Mouse (Mus musculus) spleen, postnatal 14 days (tissue): ENCODE data around the gene Mtss1l.

Experiments used
- DNase-seq, 2 experiments: peaks; one replicate each; pipeline ENCODE4 v3.0.0; 2021 to 2022; ENCODE audit warnings: low spot score in 2 of 2

The Mtss1l gene

DNA sequence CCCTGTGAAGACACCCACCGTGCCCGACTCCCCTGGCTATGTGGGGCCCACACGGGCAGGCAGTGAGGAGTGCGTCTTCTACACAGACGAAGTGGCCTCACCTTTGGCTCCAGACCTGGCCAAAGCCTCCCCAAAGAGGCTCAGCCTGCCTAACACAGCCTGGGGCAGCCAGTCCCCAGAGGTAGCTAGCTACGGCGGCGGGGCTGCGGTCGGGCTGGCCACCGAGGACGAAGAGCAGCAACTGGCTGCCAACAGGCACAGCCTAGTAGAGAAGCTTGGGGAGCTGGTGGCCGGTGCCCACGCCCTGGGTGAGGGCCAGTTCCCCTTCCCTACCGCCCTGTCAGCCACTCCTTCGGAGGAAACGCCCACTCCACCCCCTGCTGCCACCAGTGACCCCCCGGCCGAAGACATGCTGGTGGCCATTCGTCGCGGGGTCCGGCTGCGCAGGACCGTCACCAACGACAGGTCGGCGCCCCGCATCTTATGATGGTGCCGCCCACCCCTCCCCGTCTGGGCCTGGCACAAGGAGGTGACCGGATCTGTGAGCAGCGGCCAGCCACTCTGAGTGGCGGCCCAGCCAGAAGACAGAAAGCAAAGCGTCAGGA, 17.4 kb downstream of the Mtss1l start:
- DNase-seq: no peak

DNA sequence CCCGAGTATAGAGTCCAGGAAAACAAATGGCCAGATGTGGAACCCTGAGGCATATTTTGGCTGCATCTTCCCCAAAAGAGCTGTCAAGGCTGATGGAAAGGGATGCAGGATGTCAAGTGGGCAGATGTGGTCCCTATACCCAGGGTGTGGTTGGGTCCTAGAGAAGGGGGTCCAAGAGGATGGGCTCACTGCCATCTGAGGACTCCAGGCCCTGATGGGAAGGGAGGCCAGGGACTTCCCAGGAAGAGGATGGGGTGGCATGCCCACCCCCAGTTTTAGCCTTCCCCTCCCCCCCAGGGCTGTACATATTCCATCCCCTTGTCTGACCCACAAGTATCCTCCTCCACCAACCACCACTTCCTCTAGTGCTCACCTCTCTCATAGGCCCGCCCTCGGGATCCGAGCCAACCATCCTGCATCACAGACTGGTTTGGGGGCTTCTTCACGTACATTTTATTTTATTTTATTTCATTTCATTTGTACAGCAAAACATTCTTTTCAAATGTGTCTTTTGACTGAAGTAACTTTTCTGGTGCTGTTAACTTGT, 19.4 kb downstream of the Mtss1l start:
- DNase-seq: no peak

DNA sequence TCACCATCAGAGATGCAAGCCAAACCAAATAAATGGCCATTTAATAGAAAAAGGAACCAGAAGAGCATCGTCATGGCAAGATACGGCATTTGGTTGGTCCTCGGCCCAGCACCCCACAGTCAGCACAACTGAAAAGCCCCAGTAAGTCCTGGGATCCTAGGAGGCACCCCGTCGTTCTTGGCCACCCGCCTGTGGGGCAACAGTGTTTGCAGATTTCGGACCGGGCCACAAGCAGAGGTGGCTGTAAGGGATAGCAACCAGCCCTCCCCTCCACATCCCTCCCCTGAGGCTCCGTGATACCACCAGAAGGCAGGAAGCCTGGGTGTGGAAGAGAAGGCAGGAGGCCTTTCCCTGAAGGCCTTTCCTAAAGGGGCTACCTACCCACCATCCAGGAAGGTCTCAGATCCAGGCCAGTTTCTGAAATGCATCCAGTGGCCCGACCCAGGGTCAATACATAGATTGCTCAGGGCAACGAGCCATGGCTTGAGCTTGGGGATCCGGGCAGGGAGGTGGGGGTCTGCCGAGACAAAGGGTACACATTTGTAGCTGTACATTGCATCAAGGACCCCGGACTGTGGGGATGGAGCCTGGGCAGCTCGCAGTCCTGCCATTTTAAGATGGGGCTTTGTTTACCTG, 20.7 kb downstream of the Mtss1l start:
- DNase-seq: no peak

DNA sequence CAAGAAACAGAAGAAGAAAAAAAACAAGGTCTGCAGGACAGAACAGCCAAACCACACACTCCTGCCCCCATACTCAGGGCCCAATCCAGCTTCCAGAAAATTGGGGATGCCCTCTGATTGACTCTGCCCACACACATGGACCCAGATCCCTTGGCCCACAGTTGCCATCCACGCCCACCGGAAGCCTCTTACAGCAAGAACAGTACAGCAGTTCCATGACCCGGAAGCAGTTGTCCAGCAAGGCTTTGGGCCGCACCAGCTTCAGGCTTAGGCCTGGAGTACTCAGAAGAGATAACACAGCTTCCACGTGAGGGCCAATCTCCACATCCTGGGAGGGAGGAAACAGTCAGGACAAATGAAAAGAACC, 21.2 kb downstream of the Mtss1l start:
- no peak for DNase-seq

DNA sequence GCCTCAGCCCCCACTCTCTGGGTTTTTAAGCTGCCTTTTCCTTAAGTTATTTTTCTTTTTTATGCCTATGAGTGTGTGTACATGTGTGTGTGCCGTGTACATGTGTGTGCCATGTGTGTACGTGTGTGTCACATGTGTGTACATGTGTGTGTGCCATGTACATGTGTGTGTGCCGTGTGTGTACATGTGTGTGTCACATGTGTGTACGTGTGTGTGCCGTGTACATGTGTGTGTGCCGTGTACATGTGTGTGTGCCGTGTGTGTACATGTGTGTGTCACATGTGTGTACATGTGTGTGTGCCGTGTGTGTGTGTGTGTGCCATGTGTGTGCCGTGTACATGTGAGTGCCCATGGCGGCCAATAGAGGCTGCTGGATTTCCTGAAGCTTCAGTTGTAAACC, 23.9 kb downstream of the Mtss1l start:
- no peak for DNase-seq

DNA sequence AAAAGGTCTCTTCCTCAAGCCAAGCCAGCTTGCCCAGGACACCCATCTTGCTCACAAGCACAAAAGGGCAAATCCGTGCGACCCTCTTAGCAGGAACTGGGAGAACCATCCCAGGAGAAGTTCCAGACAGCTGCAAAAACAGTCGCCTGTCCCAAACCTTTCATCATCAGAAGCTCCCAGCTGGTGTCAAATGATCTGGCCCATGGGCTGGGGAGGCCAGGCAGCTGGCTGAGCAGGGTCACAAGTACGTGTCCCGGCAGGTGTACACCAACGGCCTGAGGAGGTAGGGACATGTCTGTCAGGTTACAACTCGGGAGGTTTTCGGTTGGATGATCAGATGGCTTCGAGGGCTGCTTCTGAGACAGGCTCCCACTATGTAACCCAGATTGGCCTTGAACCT, 25.4 kb downstream of the Mtss1l start:
- DNase-seq: no peak

DNA sequence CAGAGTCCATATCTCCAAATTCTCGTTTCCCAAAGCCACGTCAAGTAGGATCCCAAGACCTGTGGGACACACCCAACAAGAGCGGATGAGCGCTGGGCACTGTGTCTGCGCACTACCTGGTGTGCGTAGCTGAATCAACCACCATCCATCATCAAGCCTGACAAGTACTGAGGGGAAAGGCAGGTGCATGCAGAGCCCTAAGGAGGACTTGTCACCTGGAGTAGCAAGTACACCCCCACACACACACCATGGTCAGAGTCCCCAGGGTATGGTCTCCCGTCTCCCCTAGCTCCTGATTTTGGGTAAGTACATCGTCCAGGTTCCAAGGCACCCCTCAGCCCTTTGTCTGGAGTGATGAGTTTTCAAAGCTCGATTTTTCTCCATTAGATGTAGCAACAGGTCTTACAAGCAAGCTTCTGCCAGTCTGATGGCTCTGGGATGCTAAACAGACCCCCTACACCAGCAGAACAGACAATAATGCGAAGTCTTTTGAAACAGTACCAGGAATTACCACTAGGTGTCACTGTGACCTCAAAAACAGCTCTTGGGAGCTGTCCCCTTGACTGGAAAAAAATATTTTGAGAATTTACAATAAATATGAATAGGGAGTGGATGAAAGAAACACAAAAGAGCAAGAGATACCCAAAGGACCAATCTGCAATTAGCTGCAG, 28.4 kb downstream of the Mtss1l start:
- DNase-seq: no peak

DNA sequence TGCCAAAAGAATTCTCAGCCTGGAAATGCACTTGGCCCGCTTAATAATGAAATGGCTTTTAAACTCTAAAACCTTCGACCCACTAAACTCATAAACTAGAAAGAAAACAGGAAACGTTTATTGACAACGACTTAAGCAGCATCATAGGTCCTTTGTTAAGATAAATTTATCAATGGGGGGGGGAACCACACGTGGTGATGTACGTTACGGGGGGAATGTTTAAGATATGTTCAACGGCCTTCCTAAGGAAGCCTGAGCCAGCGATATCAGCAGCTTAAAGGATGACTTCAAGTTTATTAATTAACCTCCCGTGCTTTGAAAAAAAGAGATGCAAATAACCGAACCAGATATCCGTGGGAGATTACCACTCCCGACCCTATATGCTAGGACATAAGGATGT, 29.0 kb downstream of the Mtss1l start:
- no peak for DNase-seq

DNA sequence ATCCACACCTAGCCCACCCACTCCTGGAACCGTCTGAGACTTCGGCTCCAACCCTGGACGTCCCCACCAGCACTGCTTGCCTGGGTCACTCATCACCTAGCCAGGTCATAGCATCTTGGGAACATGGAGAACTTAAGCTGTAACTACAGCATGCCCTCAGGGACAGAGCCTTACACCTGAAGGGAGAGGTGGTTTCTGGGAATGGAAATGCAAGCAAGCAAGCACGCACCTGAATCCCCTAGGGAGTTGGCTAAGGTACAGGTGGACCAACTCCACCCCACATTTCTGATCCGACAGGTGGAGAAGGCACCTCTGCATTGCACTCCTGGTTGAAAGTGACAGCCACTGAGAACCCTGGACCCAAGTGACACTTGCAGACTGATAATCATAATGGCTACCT, 30.2 kb downstream of the Mtss1l start:
- no peak for DNase-seq

DNA sequence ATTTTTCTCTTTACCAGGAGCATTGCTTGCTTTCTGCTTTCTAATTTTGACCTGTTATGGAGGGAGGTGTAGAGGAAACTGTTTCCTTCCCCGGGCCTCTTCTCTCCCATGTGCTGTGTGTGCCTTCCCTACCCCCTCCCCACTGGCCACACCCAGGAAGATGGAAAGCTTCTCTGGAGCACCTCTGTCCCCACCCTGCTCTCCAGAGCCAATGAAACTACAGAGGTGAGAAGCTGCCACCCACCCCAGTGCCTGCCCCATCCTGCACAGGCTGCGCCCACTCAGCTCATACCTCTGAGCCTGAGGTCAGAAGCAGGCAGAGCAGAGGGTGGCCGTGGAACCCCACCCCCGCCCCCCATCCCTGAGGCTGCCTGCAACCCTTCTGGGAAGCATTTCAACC, 33.4 kb downstream of the Mtss1l start:
- no peak for DNase-seq

DNA sequence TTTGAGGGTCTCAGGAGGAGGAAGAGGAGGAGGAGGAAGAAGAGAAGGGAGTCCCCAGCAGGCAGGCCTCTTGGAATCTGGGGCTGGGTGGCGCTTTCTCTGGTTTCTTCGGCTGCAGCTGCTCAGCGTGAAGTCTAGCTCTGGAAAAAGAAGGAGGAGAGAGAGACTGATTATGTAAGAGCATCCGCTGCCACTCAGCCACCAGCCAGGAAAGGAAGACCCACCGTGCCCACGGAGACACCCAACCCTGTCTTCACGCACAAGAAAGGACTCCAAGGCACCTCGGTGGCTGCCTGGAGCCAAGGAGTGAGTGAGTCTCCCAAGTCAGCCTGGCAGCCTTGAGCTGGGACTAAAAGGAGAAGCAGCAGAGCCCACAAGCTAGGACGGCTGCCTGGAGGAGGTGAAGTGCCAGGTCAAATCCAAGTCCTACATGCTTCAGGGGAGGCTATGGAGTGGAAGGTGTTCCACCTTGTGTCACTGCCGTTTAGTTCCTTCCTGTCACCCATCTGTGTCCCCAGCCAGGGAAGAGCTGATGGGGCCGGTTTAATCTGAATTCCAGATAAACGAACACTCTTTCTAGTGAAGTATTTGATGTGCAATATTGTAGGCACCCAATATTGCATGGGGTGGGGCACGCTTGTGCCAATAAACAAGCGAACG, 34.4 kb downstream of the Mtss1l start:
- no peak for DNase-seq

DNA sequence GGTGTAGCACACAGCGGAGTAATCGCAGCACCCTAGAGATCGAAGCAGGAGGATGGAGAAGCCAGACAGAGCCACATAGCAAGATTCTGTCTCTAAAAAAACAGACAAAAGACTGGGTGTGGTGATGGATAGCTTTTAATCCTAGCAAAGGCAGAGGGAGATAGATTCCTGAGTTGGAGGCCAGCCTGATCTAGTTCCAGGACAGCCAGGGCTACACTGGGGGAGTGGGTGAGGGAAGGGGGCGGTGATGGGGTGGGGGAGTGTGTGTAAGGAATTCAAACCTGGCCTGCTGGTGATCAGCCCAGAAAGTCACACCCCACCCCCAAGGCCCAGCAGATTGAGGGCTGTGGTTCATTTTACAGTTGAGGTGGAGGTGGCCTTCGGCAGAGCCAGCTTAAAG, 34.9 kb downstream of the Mtss1l start:
- DNase-seq: no peak

DNA sequence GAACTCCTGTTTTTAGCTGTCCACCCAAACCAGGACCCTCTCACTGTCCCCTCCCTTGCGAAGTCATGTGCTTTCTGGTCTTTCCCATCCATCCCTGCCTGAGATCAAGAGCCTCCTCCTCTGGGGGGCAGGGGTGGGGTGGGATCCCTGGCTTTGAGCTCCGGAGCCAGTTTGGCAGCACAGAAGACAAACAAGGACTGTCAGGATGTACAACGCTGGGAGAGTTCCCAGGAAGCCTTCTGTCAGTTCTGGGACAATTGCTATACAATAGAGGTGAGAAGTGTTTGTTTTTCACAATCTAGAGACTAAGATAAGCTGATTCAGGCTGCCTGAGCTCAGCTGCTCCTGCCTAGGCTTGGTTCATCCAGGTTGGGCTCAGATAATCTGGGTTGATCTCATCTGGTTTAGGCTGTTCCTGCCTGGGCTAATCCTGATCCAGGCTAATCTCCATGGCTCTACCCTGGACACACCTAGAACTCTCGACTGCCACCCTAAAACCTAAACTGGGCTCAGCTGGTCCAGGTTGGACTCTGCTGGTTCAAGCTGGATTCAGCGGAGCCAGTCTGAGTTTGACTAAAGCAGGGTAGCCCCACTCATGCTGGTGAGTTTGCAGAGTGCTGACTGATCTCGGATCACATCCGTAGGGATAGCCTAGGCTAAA, 39.1 kb downstream of the Mtss1l start:
- DNase-seq: no peak

DNA sequence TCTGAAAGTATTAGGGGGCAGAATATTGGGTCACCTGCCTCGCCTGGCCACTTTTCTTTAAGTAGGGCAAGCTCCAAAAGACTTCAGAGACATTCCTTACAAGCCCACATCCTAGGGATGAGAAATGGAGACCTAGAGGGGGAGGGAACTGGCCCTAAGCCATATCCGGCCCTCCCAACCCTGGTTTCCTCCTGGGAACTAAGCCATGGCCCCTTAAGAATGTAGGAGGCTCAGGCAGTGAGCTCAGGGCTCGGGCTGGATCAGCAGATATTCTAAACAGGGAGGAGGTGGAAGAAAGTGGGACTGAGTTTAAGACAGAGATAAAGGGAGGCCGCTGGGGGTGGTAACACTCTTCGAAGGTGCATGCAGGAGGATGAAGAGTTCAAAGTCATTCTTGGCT, 39.9 kb downstream of the Mtss1l start:
- DNase-seq: no peak

DNA sequence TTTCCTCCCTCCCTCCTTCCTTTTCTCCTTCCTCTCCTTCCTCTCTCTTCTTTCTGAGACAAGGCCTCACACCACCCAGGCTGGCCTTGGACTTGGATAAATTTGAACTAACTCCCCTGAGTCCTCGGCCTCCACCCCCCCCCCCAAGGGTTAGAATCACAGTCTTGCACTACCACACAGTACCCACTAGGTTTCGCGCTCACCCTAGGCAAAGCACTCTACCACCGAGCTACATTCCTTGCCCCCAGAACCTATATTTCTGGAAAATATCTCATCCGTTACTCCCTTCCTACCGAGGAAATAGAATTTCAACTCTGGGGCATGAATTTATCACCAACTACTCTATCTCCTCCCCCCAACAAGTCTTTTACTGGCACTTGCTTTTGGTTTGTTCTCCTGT, 40.7 kb downstream of the Mtss1l start:
- DNase-seq: no peak

DNA sequence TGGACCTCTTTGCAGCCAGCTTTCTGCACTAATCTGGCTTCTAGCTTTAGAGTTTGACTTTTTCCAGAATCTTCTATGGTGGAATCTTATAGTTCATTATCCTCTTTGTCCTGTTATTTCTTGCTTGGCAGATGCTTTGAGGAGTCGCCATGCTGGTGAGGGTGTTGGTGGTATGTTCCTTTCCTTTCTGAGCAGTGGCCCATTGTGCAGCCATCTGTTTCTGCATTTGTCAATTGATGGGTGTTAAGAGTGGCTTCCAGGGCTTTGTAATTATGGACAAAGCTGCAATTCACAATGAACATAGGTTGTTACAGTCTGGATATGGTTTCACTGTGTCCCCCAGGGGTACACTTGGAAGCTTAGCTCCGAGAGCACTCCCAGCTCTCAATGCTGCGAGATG, 43.4 kb downstream of the Mtss1l start:
- DNase-seq: no peak

DNA sequence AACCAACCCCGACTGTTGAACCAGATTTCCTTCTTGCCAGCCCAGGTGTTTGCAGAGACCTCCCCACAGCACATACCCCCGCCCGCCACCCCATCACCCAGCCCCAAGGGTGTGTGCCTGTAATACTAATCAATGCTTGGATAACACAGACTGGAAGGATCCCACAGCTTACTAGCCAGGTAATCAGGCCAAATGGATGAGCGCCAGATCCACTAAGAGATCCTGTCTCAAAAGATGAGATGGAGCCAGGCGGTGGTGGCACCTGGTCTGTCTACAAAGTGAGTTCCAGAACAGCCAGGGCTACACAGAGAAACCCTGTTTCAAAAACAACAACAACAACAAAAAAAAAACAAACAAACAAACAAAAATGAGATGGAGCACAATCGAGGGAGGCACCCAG, 46.0 kb downstream of the Mtss1l start:
- DNase-seq: no peak

DNA sequence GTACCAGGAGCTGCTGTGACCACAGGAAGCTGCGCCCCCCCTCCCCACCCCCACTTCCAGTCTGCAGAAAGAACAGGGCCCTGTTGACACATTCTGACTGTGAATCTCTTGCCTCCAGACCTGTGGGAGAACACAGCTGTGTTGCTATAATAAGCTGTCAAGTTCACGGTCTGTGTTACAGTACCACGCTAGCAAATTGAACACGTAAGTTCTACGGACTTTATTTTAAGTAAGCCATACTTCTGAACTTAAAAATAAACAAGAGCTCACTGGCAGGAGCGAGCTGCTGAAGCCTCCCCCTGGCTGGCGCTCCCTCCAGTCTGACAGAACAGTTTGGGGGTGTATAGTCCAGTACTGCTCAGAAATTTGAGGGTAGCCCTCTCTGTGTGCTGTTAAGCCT, 51.2 kb downstream of the Mtss1l start:
- no peak for DNase-seq

DNA sequence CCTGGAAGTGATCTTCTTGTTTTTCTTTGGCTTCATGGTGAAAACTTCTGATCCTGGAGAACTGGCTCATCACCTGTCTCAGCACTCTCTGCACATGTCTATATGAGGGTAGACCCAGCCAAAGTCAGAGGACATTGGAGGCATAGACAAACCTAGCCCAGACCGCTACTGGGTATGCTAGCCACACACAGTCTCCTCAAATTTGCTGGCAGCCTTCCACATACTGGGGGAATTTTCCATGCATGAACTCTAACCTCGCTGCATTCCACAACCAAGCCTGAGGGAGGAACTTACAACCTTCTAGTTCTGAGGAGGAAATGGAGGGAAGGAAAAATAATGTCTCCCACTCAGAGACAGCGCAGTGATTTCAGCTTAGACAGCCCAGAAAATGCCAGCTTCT, 52.8 kb downstream of the Mtss1l start:
- no peak for DNase-seq

DNA sequence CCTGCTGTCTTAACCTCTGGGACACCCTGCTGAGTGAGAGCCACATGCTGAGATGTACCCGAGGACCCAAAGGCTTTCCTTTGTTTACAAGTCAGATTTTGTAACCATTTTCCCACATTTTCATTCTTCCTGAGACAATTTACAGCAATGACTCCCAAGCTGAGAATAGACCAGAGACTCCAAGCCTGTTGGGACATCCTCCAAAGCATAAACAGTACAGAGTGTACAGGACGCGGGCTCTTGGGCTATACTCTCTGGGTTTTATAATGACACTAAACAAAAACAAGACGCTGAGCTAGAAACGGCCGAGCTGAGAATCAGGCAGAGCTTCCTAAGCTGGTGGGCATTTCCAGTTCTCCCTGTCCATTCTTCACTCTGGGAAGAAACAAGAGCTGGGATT, 53.4 kb downstream of the Mtss1l start:
- DNase-seq: no peak

DNA sequence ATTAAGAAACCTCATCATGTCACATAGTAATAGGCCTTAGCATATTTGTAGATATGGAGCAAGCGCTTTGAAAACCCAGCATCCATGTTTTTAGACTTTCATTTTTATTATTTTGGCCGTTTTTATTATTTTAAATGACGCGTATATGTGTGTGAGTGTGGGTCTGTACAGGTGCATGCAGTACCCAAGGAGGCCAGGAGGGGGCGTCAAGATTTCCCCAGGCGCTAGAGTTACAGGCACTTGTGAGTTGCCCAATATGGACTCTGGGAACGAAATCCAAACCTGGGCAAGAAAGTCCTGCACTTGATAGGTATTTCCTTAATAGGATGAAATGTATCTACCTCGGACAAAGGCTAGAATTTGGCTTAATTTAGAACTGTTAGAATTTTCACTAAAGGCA, 54.0 kb downstream of the Mtss1l start:
- DNase-seq: no peak

DNA sequence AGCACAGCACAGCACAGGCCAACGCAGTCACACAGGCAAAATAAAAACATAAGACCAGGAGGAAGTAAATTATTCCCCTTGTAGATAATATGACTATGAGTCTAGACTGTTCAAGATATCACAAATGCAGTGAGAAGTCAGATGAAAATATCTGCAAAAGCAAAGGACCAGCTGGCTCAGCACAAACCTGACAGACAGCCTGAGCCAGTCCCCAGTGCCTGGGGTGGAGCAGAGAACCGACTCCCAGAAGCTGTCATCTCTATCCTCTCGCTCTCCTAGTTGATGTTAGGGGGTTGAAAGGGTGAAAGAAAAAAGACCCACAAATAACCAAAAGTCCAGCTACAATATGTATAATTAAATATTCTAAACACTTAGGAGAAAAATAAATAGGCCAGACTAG, 54.4 kb downstream of the Mtss1l start:
- no peak for DNase-seq
